Mouse (Mus musculus) ES-Bruce4 (cell line): Measurements from ENCODE around the gene Krtap12-1. TPM values are rescaled to one million over a fixed set of nuclear protein-coding genes. Genes with fewer than 3 reads are reported as not detected.
"Not testable (repeated sequence)": the region's sequence is repeated elsewhere in the genome, so short reads cannot be mapped to it uniquely, and the experiment has no call there.

ENCODE experiments used
- H3K27ac ChIP-seq: 2 replicates; pipeline ENCODE4 v1.5.1; 2012; ENCODE audit warnings: low read length, inconsistent platforms; ENCODE audit not compliant: insufficient read depth
- H3K27me3 ChIP-seq: 2 replicates; pipeline ENCODE4 v1.6.1; 2012; ENCODE audit warnings: mild to moderate bottlenecking, low read length, inconsistent platforms; ENCODE audit not compliant: control insufficient read depth, poor library complexity, insufficient read depth, severe bottlenecking
- H3K36me3 ChIP-seq: 2 replicates; pipeline ENCODE4 v1.6.1; 2012; ENCODE audit warnings: inconsistent platforms, mild to moderate bottlenecking, low read length, moderate library complexity; ENCODE audit not compliant: control insufficient read depth, poor library complexity, insufficient read depth, severe bottlenecking
- H3K4me1 ChIP-seq: one replicate; pipeline ENCODE4 v1.8.1; 2011; ENCODE audit warnings: low read length; ENCODE audit not compliant: control insufficient read depth, insufficient read depth
- H3K4me3 ChIP-seq: 2 replicates; pipeline ENCODE4 v1.5.1; 2011; ENCODE audit warnings: low read depth, mild to moderate bottlenecking, low read length
- H3K9ac ChIP-seq: 2 replicates; pipeline ENCODE4 v1.6.1; 2012; ENCODE audit warnings: low read depth, mild to moderate bottlenecking, inconsistent platforms; ENCODE audit not compliant: poor library complexity, severe bottlenecking
- H3K9me3 ChIP-seq: replicated peaks from 2 replicates; pipeline ENCODE4 v1.6.1; 2012; ENCODE audit warnings: mild to moderate bottlenecking, low read length, inconsistent platforms; ENCODE audit not compliant: control insufficient read depth, poor library complexity, insufficient read depth, severe bottlenecking
- CTCF ChIP-seq: IDR thresholded peaks from one replicate; pipeline ENCODE4 v1.8.1; 2011; ENCODE audit warnings: low read depth, low read length
- EP300 ChIP-seq: IDR thresholded peaks from 2 replicates; pipeline ENCODE4 v1.6.1; 2011; ENCODE audit warnings: low read depth, low read length; ENCODE audit not compliant: insufficient read depth
- POLR2A ChIP-seq: IDR thresholded peaks from one replicate; pipeline ENCODE4 v1.8.1; 2011; ENCODE audit warnings: low read length; ENCODE audit not compliant: insufficient read depth
- polyA plus RNA-seq: library from polyadenylated mRNA; stranded (reverse); fragments of >200 nt; gene quantifications from 2 replicates; pipeline ENCODE4 v1.2.4, GENCODE M21; 2011; ENCODE audit warnings: low read depth; ENCODE audit not compliant: missing spikeins, insufficient read depth, insufficient read length

Gene Krtap12-1
- polyA plus RNA-seq, 1 experiment: not detected

DNA sequence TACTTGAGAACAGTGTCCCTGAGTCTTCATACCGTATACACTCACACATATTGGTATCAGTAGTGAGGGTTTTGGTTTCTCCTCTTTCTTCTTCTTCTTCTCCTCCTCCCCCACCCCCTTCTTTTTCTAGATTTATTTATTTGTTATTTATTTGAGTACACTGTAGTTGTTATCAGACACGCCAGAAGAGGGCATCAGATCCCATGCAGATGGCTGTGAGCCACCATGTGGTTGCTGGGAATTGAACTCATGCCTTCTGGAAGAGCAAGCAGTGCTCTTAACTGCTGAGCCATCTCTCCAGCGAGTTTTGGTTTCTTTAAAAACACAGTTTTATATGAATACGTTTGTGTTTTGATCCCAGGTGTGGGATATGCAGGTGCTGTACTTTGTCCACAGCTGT, 7.9 kb downstream of the Krtap12-1 start:
- H3K9ac ChIP-seq: no peak overlapping the region
- no peak overlapping the region for H3K4me3 ChIP-seq
- TF ChIP-seq CTCF (peak; percentile 34), EP300 (no peak), POLR2A (no peak)
- H3K27ac ChIP-seq: no peak overlapping the region
- no peaks in the 10 kb centered on the region for H3K27me3 ChIP-seq
- H3K4me1 ChIP-seq: no peaks in the 10 kb centered on the region
- no peaks in the 10 kb centered on the region for H3K9me3 ChIP-seq
- no peaks in the 10 kb centered on the region for H3K36me3 ChIP-seq

DNA sequence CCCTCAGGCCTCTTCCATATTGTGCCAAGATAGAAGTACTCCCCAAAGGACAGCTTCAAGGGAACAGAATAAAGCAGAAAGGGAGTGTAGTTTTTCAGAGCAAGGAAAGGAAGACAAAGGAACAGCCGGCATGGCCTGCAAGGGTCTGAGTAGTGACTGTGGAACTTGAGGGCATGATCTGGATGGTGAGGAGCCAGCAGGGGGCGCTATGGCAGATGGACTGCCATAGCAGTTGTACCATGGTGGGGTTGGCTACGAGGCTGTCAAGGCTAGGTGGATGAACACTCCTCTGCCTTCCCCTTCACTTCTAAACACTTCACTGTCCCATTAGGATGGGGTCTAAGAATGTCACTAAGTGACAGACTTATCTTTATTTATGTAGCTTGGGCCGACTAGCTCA, 8.8 kb downstream of the Krtap12-1 start:
- no peaks in the 10 kb centered on the region for H3K4me1 ChIP-seq
- peak; percentile 93 for TF ChIP-seq CTCF
- no peak for TF ChIP-seq EP300
- no peak overlapping the region for H3K9ac ChIP-seq
- H3K27me3 ChIP-seq: no peaks in the 10 kb centered on the region
- H3K27ac ChIP-seq: no peak overlapping the region
- no peaks in the 10 kb centered on the region for H3K9me3 ChIP-seq
- H3K36me3 ChIP-seq: no peaks in the 10 kb centered on the region
- no peak overlapping the region for H3K4me3 ChIP-seq

GRCm38 (mm10) chr10:77735928-77736327, 15.5 kb downstream of the Krtap12-1 start:
- Histone ChIP-seq H3K27me3 (no peaks in the 10 kb centered on the region), H3K36me3 (no peaks in the 10 kb centered on the region), H3K27ac (no peak overlapping the region), H3K9ac (no peak overlapping the region), H3K9me3 (no peaks in the 10 kb centered on the region), H3K4me1 (no peaks in the 10 kb centered on the region), H3K4me3 (no peak overlapping the region)
- no peak for TF ChIP-seq EP300
- no peak for TF ChIP-seq POLR2A
- no peak for TF ChIP-seq CTCF

DNA sequence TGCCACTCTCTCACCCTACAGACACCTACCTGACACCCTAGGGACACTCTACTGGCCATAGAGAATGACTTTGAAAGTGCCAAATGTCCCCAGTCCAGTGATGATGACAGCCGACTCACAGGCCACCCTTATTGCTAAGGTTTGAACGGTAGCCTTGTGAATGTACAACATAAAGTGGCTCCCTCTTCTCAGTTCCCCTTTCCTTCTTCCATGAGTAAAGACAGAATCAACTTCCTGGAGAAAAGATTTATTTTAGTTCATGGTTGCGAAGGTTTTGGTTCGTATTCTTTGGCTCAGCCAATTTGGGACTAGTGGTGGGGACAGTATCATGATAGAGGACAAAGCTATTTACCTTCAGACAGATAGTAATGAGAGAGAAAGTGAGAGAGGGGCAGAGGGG, 18.5 kb downstream of the Krtap12-1 start:
- Histone ChIP-seq H3K27me3 (no peaks in the 10 kb centered on the region), H3K4me3 (no peak overlapping the region), H3K9ac (no peak overlapping the region), H3K27ac (no peak overlapping the region), H3K9me3 (no peaks in the 10 kb centered on the region), H3K36me3 (no peaks in the 10 kb centered on the region), H3K4me1 (no peaks in the 10 kb centered on the region)
- TF ChIP-seq POLR2A: no peak
- TF ChIP-seq CTCF: no peak
- no peak for TF ChIP-seq EP300

- not testable (repeated sequence) for H3K9me3 ChIP-seq, H3K9ac ChIP-seq, H3K4me3 ChIP-seq, H3K27me3 ChIP-seq, H3K36me3 ChIP-seq, H3K27ac ChIP-seq, H3K4me1 ChIP-seq
Measured at GRCm38 (mm10) chr10:77741924-77742688, 21.7 kb downstream of the Krtap12-1 start, which contains the start of gene Gm18596. TSS of gene Gm18596 (minus strand) at chr10:77742638.

GRCm38 (mm10) chr10:77750686-77751085, 30.3 kb downstream of the Krtap12-1 start:
- not testable (repeated sequence) for H3K4me3 ChIP-seq, H3K27ac ChIP-seq, H3K9ac ChIP-seq, H3K9me3 ChIP-seq, H3K27me3 ChIP-seq, H3K36me3 ChIP-seq, H3K4me1 ChIP-seq

DNA sequence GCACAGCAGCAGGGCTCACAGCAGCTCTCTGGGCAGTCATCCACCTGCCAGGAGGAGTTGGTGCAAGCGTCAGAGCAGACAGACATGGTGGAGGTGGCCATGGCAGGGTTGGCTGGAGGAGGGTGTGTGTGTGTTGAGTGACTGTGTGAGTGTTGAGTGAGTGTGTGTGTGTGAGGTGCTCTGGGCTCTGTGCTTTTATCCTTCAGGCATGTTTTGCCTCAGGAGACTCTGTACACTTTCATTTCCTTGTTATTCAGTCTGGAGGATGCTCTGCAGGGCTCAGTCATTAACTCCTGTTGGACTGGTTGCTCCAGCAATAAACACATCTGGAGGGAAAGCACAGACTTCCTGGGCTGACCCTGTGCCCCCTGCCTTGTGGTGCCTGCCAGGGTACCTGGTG, 30.9 kb downstream of the Krtap12-1 start, which contains the start of gene Gm9736:
Gene Gm9736, minus strand, starts transcription at position 101 of the 400 bp plus-strand sequence.
- not testable (repeated sequence) for H3K27ac ChIP-seq, H3K4me1 ChIP-seq, H3K36me3 ChIP-seq

More for the DNA sequence above, 30.9 kb downstream of the Krtap12-1 start, which contains the start of gene Gm9736:
- H3K27me3 ChIP-seq, H3K9ac ChIP-seq, H3K4me3 ChIP-seq, H3K9me3 ChIP-seq: not testable (repeated sequence)
